Mouse (Mus musculus): Measurements from ENCODE around the gene Rab27a.
"Not testable (repeated sequence)": the region's sequence is repeated elsewhere in the genome, so short reads cannot be mapped to it uniquely, and the experiment has no call there.

Gene Rab27a

GRCm38 (mm10) chr9:73045711-73046110 is 1.1 kb downstream of the Rab27a start:
- DNase-seq (ENCODE audit: low spot score in 2 of 2): no peak

- no peak for DNase-seq (ENCODE audit: low spot score in 2 of 2)
Observed at GRCm38 (mm10) chr9:73047906-73048305, 3.3 kb downstream of the Rab27a start.

- DNase-seq (ENCODE audit: low spot score in 2 of 2): no peak
Observed at GRCm38 (mm10) chr9:73048927-73049326, 4.3 kb downstream of the Rab27a start.

GRCm38 (mm10) chr9:73049833-73050232 is 5.2 kb downstream of the Rab27a start:
- no peak for DNase-seq (ENCODE audit: low spot score in 2 of 2)

GRCm38 (mm10) chr9:73050606-73051005 is 6.0 kb downstream of the Rab27a start:
- peak in 1 of 2 experiments; percentile 13 for DNase-seq (ENCODE audit: low spot score in 2 of 2)

GRCm38 (mm10) chr9:73055441-73055911 is 10.8 kb downstream of the Rab27a start:
- DNase-seq (ENCODE audit: low spot score in 2 of 2): no peak

- DNase-seq (ENCODE audit: low spot score in 2 of 2): no peak
Observed at GRCm38 (mm10) chr9:73059224-73059623, 14.6 kb downstream of the Rab27a start.

- DNase-seq (ENCODE audit: low spot score in 2 of 2): no peak
Observed at GRCm38 (mm10) chr9:73063621-73064290, 19.1 kb downstream of the Rab27a start.

GRCm38 (mm10) chr9:73067086-73067485 is 22.4 kb downstream of the Rab27a start:
- DNase-seq (ENCODE audit: low spot score in 2 of 2): no peak

- peak; percentile 68 to 73 for DNase-seq (ENCODE audit: low spot score in 2 of 2)
Observed at GRCm38 (mm10) chr9:73068230-73068679, 23.6 kb downstream of the Rab27a start.

GRCm38 (mm10) chr9:73068688-73069087 is 24.0 kb downstream of the Rab27a start:
- no peak for DNase-seq (ENCODE audit: low spot score in 2 of 2)

- DNase-seq (ENCODE audit: low spot score in 2 of 2): no peak
Observed at GRCm38 (mm10) chr9:73070971-73071659, 26.5 kb downstream of the Rab27a start.

- no peak for DNase-seq (ENCODE audit: low spot score in 2 of 2)
Observed at GRCm38 (mm10) chr9:73072426-73072825, 27.8 kb downstream of the Rab27a start.

- DNase-seq (ENCODE audit: low spot score in 2 of 2): no peak
Observed at GRCm38 (mm10) chr9:73073169-73073568, 28.5 kb downstream of the Rab27a start.

GRCm38 (mm10) chr9:73079349-73079748 is 34.7 kb downstream of the Rab27a start:
- not testable (repeated sequence) for DNase-seq (ENCODE audit: low spot score in 2 of 2)

GRCm38 (mm10) chr9:73079801-73080325 is 35.2 kb downstream of the Rab27a start:
- DNase-seq (ENCODE audit: low spot score in 2 of 2): no peak

- no peak for DNase-seq (ENCODE audit: low spot score in 2 of 2)
Observed at GRCm38 (mm10) chr9:73082291-73083000, 37.8 kb downstream of the Rab27a start.

GRCm38 (mm10) chr9:73083956-73084355 is 39.3 kb downstream of the Rab27a start:
- DNase-seq (ENCODE audit: low spot score in 2 of 2): no peak

- no peak for DNase-seq (ENCODE audit: low spot score in 2 of 2)
Observed at GRCm38 (mm10) chr9:73085845-73086244, 41.2 kb downstream of the Rab27a start.

GRCm38 (mm10) chr9:73087121-73087520 is 42.5 kb downstream of the Rab27a start:
- no peak for DNase-seq (ENCODE audit: low spot score in 2 of 2)

- DNase-seq (ENCODE audit: low spot score in 2 of 2): no peak
Observed at GRCm38 (mm10) chr9:73087581-73087980, 42.9 kb downstream of the Rab27a start.

GRCm38 (mm10) chr9:73089222-73089920 is 44.7 kb downstream of the Rab27a start:
- DNase-seq (ENCODE audit: low spot score in 2 of 2): no peak

All from right cerebral cortex, adult 2 months (tissue).